Mouse (Mus musculus): ENCODE data around the gene Ddr1. TPM values are rescaled to one million over a fixed set of nuclear protein-coding genes. Genes with fewer than 3 reads are reported as not detected.

Gene Ddr1
- total RNA-seq, 4 experiments from 2014 or later, result 58.3 to 84.6 (median 74.1) TPM

DNA sequence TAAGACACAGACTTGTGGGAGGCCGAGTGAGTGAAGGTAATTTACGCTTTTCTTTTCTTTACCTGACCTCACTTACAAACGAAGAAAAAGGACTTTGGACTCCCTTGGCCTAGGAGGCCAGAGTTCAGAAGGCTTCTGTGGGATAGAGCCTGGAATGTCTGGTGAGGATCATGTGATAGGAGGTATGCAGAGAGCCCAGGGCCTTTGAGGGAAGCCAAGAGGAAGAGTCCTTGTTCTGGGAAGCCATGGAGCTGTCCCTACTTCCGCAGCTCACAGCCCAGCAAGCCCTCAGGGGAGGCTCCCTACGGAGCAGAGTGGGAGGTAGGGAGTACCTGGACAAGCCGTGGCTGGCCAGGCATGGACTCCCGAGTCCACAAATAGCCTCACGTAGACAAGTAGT is 17.3 kb upstream of the Ddr1 start:
- DNase-seq (ENCODE audit: low spot score in 2 of 2), result no peak

DNA sequence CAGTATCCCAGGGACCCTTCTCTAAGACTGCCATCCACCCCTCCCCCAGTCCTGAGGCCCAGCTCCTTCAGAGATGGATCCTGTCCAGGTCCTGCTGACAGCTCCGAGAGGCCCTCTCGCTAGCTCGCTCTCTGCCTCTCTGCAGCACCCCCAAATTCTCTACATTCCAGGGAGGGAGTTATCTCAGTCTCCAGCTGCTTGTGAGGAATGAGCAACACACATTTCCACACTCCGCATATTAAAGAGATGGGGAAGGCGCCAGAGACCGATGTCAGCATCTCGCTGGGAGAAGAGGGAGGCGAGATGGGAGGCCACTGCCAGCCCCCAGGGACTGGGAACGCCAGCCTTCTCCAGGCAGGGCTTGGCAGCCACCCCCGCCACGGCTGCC is 15.9 kb upstream of the Ddr1 start:
- DNase-seq (ENCODE audit: low spot score in 2 of 2), result no peak

DNA sequence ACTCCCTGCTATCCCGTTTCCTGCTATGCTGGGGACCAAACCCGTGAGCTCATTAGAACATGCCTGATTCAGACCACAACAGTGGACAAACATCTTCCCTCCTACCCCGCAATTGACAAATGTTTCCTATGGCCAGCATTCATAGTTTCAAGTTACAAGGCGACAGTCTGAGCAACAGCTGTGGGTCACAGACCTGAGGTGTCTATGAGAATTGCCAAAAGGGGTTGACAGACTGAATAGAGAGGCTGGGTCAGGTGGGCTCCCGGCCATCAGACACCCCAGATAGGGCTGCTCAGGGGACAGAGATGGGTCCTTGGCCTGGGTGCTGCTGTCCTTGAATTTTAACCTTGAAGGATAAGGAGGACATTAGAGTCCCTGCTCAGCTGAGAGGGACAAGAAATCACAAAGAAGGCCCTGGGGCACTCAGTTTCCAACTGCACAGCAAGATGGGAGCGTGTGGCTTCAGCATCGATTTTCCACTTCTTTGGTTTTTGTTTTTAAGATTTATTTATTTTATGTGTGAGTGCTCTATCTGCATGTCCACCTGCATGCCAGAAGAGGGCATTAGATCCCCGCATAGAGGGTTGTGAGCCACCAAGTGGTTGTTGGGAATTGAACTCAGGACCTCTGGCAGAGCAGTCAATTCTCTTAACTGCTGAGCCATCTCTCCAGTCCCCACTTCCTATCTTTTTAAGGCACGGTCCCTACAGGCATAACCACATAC is 15.4 kb upstream of the Ddr1 start:
- DNase-seq (ENCODE audit: low spot score in 2 of 2), result no peak

DNA sequence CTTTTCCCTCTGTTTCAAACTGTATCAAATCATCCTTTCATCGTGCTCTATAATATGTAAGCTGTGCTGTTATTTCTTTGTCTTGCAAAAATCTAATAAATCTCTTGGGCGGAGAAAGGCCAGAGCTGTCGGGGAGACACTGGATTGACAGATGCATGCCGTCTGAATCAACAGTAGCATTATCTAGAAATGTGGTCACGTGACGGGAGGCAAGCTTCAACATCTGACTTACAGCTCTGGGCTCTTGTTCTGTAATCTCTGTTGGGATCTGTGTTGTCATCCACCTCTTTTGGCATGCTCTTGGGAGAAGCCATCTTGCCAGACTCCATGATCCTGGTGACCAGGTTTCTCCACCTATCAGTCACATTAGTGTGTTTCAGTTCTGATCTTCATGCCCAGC is 12.7 kb upstream of the Ddr1 start:
- DNase-seq (ENCODE audit: low spot score in 2 of 2), result no peak

DNA sequence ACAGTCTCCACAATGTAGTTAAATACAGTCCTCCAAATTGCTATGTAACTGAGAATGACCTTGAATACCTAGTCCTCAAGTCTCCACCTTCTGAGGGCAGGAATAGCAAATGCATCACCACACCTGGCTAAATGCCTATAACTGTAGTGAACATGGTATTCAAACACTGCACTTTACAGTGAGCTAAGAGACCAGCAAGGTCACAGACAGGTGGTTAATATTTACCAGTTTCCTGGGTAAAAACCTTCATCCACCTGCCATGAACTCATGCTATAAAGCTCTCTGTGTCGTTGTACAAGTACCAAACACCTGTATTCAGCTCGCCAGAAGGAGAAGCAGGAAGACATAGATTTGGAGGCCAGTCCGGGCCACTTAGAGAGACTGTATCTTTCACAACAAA is 11.7 kb upstream of the Ddr1 start:
- DNase-seq (ENCODE audit: low spot score in 2 of 2), result no peak

DNA sequence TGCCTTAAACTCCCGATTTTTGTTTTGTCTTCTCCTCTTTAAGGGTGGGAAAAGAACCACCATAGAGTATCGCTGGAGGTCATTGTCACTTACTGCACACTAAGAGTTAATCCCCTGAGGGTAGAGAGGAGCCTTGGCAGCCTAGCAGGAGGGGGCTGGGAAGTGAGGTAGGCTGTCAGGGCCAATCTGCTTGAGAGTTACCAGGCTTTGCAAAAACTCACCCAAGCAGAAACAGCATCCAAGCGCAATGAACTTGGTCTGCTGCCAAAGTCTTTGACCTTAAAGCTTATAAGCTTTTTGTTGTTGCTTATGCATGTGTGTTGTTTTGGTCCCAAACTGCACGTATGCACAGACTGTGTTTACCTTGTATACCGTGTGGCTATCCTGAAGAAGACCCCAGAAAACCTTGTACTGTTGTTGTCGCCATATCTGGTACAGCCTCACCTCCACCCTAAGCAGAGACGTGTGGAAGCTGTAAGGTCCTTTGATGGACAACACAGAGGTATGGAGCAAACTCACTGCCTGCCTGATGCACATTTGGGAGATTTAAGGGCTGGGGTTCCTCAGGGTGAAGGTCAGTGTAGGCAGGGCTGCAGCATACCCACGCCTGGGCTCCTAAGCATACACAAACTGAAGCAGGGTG is 6.4 kb upstream of the Ddr1 start:
- no peak for DNase-seq (ENCODE audit: low spot score in 2 of 2)

DNA sequence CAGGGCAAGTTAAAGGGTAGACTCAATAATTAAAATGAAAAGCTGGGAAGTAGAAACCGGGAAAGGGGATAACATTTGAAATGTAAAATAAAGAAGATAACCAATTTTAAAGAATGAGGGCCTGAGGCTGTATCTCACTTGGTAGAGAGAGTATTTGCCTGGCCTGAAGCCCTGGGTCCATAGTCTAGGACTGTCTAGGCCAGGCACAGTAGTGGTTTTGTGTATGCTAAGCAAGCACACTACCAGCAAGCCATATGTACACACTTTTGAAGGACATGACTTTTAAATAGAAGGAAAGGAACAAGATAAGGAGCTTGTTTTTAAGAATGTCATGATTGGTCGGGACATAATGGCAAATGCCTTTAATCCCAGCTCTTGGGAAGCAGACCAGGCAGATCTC is 4.2 kb upstream of the Ddr1 start:
- DNase-seq (ENCODE audit: low spot score in 2 of 2), result no peak

DNA sequence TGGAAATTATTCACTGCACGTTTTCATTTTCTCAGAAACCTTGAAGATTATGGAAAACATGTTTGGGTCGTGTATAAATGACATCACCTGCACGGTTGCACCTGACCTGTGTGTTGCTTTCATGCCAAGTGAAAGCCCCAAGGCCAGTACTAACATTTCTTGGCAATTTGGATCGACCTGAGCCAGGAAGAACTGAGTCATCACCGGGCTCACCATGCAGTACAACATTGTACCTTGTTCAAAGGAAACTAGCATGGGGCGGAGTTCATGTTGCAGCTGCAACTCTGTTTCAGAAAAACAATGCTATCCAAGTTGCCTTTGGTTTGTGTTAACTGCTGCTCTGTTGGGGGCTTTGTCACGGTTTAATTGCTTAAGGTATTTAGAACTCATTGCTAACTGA is 3.5 kb upstream of the Ddr1 start:
- no peak for DNase-seq (ENCODE audit: low spot score in 2 of 2)

DNA sequence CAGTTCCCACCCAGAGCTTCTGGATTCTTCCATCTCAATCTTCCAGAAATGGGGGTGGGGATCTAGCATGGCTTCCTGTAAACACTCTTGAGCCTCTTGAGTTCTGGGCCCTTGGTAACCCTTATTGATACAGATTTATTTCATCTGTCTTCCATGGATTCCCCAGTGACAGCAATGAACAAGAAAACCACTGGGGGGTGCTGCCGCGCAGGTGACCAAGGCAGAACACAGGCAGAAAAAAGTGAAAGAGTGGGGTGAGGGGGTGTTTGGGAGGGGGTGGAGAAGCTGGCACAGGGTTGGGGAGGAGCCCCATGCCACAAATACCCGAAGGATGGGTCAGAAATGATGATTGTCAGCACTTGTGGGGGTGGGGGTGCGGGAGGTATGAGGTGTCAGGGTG is 1.4 kb upstream of the Ddr1 start:
- no peak for DNase-seq (ENCODE audit: low spot score in 2 of 2)

DNA sequence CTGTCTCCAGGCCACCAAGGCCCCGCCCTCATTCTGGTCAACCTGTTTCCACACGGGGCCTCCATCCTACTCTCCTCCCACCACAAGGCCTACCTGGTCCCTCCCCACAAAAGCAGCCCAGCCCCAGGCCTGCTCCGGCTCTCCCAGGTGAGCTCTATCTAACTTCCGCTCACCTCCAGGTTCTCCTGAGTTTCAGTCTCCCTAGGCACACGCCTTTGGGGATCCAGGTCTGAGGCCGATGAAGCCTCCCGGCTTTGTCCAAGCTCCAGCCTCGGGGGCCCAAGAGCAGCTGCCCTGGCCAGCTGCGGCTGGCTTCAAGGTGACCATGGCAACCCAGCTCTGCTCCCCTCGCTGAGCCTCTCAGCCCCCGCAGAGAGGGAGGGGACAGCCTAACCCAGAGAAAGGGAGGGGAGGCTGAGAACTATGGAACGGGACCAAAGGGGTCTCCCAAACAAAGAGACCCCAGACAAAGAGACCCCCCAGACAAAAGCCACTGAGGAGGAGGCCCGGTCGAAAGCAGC is 610 bp downstream of the Ddr1 start:
- DNase-seq (ENCODE audit: low spot score in 2 of 2), result no peak

DNA sequence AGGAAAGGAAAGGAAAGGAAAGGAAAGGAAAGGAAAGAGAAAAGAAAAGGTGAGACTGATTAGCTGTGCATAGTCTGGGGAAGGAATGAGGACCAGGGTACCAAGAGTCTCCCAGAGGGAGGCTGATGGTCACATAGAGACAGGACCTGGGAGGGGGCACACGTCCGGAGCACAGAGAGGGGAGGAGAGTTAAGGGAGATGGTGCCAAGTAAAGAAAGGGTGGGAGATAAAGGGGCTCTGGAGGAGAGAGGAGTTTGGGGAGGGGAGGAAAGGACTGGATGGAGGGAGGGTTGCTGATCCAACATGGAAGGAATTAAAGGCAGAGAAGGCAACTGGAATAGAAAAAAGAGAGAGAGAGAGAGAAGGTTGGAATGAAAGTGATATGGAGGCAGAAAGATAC is 1.4 kb downstream of the Ddr1 start:
- DNase-seq (ENCODE audit: low spot score in 2 of 2), result no peak

DNA sequence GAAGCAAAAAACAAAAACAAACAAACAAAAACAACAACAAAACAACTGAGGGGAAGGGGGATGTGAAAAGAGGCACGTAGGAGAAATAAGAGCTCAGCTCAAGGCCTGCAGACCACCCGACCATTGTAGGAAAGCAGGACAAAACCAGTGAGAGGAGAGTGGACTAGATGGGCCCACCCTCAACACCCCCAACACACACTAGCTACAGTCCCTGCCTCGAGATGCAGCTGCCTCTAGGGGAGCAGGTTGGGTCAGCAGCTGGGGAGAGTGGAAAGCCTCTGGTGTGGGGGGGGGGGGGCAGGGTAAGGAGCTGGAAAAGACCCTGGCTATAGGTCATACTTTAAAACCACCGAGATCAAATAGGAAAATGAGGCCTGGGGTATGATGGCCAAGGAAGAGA is 1.8 kb downstream of the Ddr1 start:
- DNase-seq (ENCODE audit: low spot score in 2 of 2), result no peak

DNA sequence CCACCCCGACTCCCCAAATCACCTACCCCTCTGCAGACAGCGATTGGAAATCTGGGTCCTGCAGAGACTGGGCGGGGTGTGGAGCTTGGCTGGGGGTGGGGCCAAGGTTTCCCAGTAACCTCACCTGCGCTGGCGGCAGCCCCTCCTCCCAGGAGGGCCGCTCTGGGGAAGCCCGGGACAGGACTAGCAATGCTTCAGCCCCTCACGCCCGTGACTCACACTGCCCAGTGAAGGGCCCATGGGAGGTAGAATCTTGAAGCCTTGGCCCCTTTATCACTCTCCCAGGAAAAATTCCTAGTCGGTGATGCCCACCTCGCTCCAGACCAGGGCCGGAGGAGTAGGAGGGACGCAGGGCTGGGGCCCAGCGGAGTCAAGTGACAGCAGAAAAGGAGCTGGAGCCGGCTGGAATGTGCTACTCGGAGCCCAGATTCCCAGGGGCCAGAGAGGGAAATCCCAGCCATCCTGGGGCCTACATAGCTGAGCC is 2.4 kb downstream of the Ddr1 start:
- no peak for DNase-seq (ENCODE audit: low spot score in 2 of 2)

DNA sequence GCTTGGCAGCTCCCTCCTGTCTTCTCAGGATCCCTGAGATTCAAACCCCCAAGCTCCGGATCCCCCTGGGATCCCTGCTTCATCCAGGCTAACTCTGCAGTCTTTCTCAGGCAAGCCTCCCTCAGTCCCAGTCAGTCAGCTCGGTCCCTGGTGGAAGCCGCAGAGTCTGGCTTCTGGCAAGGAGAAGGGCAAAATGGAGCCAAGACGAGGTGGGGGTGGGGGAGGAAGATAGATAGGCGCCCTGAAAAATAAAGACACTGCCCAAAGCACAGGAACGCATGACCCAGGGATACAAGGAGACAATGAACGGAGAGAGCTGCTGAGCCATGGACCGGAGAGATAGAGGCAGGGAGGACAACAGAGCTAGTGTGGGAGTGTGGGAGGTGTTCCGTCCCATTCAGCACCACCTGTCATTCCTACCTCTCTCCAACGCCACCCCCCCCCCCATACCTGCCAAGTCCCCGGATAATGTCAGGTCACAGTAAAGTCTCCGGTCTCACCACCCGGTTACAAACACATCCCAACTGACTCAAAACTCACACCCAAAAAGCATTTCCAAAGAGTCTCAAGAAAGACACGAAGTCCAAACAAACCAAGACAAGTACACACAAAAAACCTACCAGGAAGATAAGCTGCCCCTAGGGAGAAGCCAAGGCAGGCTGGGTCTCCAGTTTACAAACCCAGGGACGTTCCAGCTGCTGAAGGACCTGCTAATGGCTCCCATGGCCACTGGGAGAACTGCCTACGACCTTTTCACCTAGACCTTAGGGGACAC is 3.0 kb downstream of the Ddr1 start:
- DNase-seq (ENCODE audit: low spot score in 2 of 2), result no peak

DNA sequence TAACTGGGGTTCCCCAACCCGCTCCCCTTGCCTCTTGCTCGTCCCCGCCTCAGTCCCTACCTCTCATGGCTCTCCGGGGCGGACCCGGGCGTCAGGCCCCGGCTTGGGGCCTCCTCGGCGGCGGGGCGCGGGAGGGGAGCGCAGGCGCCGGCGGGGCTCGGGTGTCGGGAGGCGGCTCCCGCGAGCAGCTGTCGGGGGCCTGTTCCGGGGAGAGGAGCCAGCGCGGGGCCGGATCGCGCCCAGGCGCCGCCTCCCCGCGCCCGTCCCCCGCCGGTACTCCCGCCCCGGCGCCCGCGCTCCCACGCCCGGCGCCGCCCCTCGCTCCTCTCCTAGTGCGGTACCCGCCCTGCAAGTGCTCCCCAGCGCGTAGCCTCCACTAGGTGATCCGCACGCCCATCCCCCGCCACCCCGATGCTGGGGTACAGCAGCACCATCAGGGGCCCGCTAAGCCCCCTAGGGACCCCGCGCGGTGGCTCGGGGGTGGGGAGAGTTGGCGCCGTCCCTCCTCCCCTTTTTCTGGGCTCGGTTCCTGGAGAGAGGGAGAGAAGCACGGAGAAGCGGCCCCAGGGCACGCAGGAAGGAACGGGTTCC is 4.0 kb downstream of the Ddr1 start:
- peak; percentile 77 to 79 for DNase-seq (ENCODE audit: low spot score in 2 of 2)

DNA sequence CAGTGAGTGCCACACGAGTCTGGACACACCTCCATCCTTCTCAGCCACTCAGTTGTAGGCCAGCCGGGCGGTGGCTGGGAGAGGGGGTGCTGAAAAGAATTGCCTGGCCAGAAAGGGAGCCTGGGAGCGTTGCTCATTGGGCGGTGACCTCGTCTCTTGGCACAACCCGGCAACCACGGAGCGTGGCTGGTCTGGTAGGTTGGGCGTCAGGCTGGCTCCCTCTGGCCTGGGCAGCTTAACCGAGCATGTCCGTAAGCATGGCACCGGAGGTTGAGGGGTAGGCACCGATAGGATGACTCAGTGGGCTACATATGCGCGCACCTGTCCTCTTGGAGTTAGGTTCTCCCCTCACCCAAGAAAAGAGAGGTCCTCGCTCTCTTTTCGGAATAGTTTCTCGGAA is 4.5 kb downstream of the Ddr1 start:
- peak; percentile 71 to 82 for DNase-seq (ENCODE audit: low spot score in 2 of 2)

DNA sequence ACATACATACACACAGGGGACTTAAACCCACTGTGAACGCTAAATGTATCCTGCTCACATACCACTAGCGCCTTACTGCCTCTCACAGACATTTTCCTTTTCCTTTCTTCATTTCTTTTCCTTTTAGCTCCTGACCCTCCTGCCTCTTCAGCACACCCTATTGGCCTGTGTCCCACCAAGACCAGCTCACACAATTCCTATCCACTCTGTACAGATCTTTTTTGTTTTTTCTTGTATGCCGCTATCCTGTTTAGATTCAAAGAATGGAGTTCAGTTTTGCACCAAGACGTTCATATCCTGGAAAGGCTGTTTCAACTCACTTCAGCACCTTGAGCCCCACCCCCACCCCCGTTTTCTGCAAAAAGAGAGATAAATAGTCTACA is 5.9 kb downstream of the Ddr1 start:
- DNase-seq (ENCODE audit: low spot score in 2 of 2), result no peak

DNA sequence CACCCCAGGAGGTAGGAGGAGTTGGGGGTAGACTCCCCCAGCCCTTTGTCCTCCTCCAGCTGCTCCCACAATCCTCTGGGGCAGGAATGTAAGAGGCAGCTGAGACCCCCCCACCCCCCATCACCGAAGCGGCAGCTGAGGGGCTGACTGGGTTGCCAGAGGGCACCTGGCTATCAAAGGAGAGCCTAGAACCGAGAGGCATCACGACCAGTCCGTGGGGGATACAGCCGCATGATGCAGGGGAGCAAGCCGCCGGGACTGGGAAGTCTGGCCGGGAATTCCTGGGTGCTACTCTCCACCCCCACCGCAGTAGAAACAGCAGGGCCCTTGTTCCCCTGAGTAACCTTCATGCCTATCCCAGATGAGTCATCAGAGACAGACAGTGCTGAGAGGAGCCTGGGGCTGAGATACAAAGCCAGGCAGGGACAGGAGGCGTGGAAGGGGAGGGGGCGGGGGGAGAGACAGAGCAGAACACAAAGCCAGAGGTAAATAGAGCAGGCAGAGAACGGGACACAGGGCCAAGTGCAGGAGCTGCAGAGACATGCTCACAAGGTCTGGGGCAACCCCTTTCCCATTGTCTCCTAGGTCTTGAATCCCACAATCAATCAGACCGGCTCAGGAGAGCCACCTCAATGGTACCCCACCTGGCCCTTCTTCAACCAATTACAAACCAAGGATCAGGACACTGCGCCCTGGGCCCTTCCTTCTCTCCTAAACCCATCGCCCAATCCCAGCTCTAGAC is 6.5 kb downstream of the Ddr1 start:
- DNase-seq (ENCODE audit: low spot score in 2 of 2), result peak; percentile 60 to 80

DNA sequence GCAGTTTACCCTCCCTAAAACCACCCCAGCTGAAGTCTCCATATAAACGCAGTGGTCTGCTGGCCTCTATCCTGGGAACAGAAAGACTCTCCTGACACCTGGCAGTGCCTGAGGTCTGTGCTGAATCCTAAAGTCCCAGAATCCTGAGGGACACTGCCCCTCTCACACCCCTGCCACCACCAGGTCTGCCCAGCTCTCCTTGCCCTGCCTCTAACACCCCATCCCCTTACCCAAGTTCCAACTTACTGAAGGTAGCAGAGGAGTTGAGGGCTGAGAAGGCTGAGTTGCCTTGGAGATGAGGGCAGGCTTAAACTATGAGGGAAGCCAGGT is 7.0 kb downstream of the Ddr1 start:
- no peak for DNase-seq (ENCODE audit: low spot score in 2 of 2)

DNA sequence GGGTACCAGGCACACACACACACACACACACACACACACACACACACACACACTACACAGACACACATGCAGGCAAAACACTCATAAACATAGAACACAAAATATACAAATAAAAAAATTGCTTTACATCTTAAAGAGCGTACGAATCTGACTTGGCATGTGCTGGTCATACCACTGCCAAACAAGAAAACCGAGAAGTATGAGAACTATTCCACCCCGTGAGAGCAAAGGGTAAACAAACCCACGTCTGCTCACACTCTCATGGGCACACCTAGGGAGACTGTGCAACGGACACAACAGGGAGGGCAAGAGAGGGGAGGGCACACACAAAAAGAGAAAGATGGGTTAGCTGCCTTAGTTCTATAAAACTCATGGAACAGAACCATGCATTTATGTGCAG is 7.7 kb downstream of the Ddr1 start:
- no peak for DNase-seq (ENCODE audit: low spot score in 2 of 2)

DNA sequence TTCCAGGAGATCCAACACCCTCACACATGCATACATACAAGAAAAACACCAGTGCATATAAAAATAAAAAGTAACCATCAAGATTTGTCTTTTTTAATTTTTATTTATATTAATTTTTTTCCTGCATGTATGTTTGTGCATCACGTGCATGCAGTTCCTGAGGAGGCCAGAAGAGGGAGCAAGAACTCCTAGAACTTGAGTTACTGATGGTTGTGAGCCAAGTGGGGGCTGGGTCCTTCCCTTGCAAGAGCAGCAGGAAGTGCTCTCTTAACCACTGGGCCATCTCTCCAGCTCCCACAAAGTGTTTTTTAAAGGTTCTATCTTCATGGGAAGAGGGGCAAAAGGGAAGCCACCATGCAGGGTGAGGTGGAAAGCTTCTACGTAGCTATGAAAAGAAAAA is 9.1 kb downstream of the Ddr1 start:
- peak in 1 of 2 experiments; percentile 52 for DNase-seq (ENCODE audit: low spot score in 2 of 2)

All from layer of hippocampus, adult 8-10 months (tissue).